Mouse (Mus musculus) embryonic facial prominence, embryonic 11.5 days (tissue): ENCODE results near the gene Ugcg. TPM values are rescaled to one million over a fixed set of nuclear protein-coding genes. Genes with fewer than 3 reads are reported as not detected.

Experiments used
- ATAC-seq: fragments of 200-750 bp; cut with Nextera tagmentation; replicated peaks from 2 replicates; pipeline ENCODE4 v1.8.0; 2017; ENCODE audit warnings: low read depth; ENCODE audit not compliant: insufficient number of reproducible peaks, low FRiP score, low TSS enrichment
- DNase-seq: peaks from one replicate; pipeline ENCODE4 v3.0.0-alpha.2; 2015; ENCODE audit warnings: low spot score
- H3K27ac ChIP-seq: fragments of 300-500 bp; sonication (generic); replicated peaks from 2 replicates; pipeline ENCODE4 v1.5.1; 2014; ENCODE audit warnings: mild to moderate bottlenecking, low read depth, low read length, control low read depth
- H3K27me3 ChIP-seq: fragments of 300-500 bp; sonication (generic); 2 replicates; pipeline ENCODE4 v1.6.1; 2014; ENCODE audit warnings: mild to moderate bottlenecking, low read length, moderate library complexity, mixed read lengths; ENCODE audit not compliant: control insufficient read depth, insufficient read depth
- H3K36me3 ChIP-seq: fragments of 300-500 bp; sonication (generic); replicated peaks from 2 replicates; pipeline ENCODE4 v1.6.1; 2014; ENCODE audit warnings: low read depth, mild to moderate bottlenecking, low read length, moderate library complexity, mixed read lengths; ENCODE audit not compliant: control insufficient read depth, insufficient read depth
- H3K4me1 ChIP-seq: fragments of 300-500 bp; sonication (generic); 2 replicates; pipeline ENCODE4 v1.6.1; 2014; ENCODE audit warnings: low read length, mixed read lengths; ENCODE audit not compliant: control insufficient read depth, insufficient read depth
- H3K4me2 ChIP-seq: fragments of 300-500 bp; sonication (generic); 2 replicates; pipeline ENCODE4 v1.6.1; 2014; ENCODE audit warnings: low read depth, mild to moderate bottlenecking, control low read depth, low read length, moderate library complexity
- H3K4me3 ChIP-seq: fragments of 300-500 bp; sonication (generic); 2 replicates; pipeline ENCODE4 v1.5.1; 2014; ENCODE audit warnings: low read depth, low read length, control low read depth
- H3K9ac ChIP-seq: fragments of 300-500 bp; sonication (generic); replicated peaks from 2 replicates; pipeline ENCODE4 v1.6.1; 2014; ENCODE audit warnings: mild to moderate bottlenecking, control low read depth, low read length
- H3K9me3 ChIP-seq: fragments of 300-500 bp; sonication (generic); replicated peaks from 2 replicates; pipeline ENCODE4 v1.6.1; 2016; ENCODE audit warnings: mild to moderate bottlenecking, low read length, inconsistent platforms, mixed read lengths; ENCODE audit not compliant: control insufficient read depth
- WGBS: fragments of 180-500 bp; shearing (Covaris S2); extraction: QIAGEN DNeasy Blood & Tissue Kit; methylation state at CpG from one replicate; pipeline ENCODE4 v1.1.7; 2014; 5-methylcytosine and 5-hydroxymethylcytosine counted together
- polyA plus RNA-seq: library from polyadenylated mRNA; unstranded; fragments of >200 nt; fragmentation: Nextera tagmentation; extraction: Ambion mirVana; gene quantifications from 2 replicates; pipeline ENCODE4 v1.2.1, GENCODE M21; 2014

The Ugcg gene
- polyA plus RNA-seq, 1 experiment from 2014 or later, result 11.8 TPM

GRCm38 (mm10) chr4:59164034-59164433 lies 25.0 kb upstream of the Ugcg start:
- Histone ChIP-seq H3K9me3 (no peaks in the 10 kb centered on the region), H3K4me3 (no peak overlapping the region), H3K36me3 (no peaks in the 10 kb centered on the region), H3K4me1 (no peaks in the 10 kb centered on the region), H3K27me3 (no peaks in the 10 kb centered on the region), H3K27ac (no peak overlapping the region), H3K4me2 (no peak overlapping the region), H3K9ac (no peak overlapping the region)
- ATAC-seq (no peak), DNase-seq (no peak)
- WGBS, result 75% methylated on average over 2 of the region's 2 CpGs

- H3K36me3 ChIP-seq, result no peaks in the 10 kb centered on the region
- H3K27ac ChIP-seq, result no peak overlapping the region
- DNase-seq, result no peak
- no peaks in the 10 kb centered on the region for H3K9me3 ChIP-seq
- H3K4me1 ChIP-seq, result no peaks in the 10 kb centered on the region
- no peak for ATAC-seq
- H3K9ac ChIP-seq, result no peak overlapping the region
- no peaks in the 10 kb centered on the region for H3K27me3 ChIP-seq
- 89% methylated on average over 2 of the region's 2 CpGs for WGBS
- no peak overlapping the region for H3K4me2 ChIP-seq
- no peak overlapping the region for H3K4me3 ChIP-seq
These were observed 21.7 kb upstream of the Ugcg start for GRCm38 (mm10) chr4:59167251-59167847.

GRCm38 (mm10) chr4:59169981-59170380 lies 19.1 kb upstream of the Ugcg start:
- no peaks in the 10 kb centered on the region for H3K27me3 ChIP-seq
- no peak overlapping the region for H3K27ac ChIP-seq
- ATAC-seq, result no peak
- no peak overlapping the region for H3K9ac ChIP-seq
- no peak overlapping the region for H3K4me3 ChIP-seq
- no peak for DNase-seq
- 71% methylated on average over 5 of the region's 5 CpGs for WGBS
- H3K4me1 ChIP-seq, result no peaks in the 10 kb centered on the region
- H3K36me3 ChIP-seq, result no peaks in the 10 kb centered on the region
- H3K9me3 ChIP-seq, result no peaks in the 10 kb centered on the region
- H3K4me2 ChIP-seq, result no peak overlapping the region

- DNase-seq (no peak), ATAC-seq (no peak; the same call in 1 of the 2 replicates)
- no peaks in the 10 kb centered on the region for H3K27me3 ChIP-seq
- H3K4me2 ChIP-seq, result no peak overlapping the region
- WGBS, result 43% methylated on average over 2 of the region's 2 CpGs
- no peaks in the 10 kb centered on the region for H3K4me1 ChIP-seq
- H3K9ac ChIP-seq, result no peak overlapping the region
- H3K4me3 ChIP-seq, result no peak overlapping the region
- H3K9me3 ChIP-seq, result no peaks in the 10 kb centered on the region
- H3K36me3 ChIP-seq, result no peaks in the 10 kb centered on the region
- no peak overlapping the region for H3K27ac ChIP-seq
These were observed 16.4 kb upstream of the Ugcg start for GRCm38 (mm10) chr4:59172616-59173015.

- Histone ChIP-seq H3K27ac (no peak overlapping the region), H3K9me3 (no peaks in the 10 kb centered on the region), H3K9ac (no peak overlapping the region), H3K36me3 (no peaks in the 10 kb centered on the region), H3K4me3 (no peak overlapping the region), H3K27me3 (no peaks in the 10 kb centered on the region), H3K4me2 (no peak overlapping the region), H3K4me1 (no peaks in the 10 kb centered on the region)
- 82% methylated on average over 2 of the region's 2 CpGs for WGBS
- ATAC-seq, result no peak
- DNase-seq, result no peak
These were observed 15.7 kb upstream of the Ugcg start for GRCm38 (mm10) chr4:59173181-59173922.

GRCm38 (mm10) chr4:59175003-59175402 lies 14.1 kb upstream of the Ugcg start:
- H3K9me3 ChIP-seq, result no peaks in the 10 kb centered on the region
- WGBS, result 73% methylated on average over 4 of the region's 4 CpGs

GRCm38 (mm10) chr4:59175929-59176328 lies 13.1 kb upstream of the Ugcg start:
- H3K36me3 ChIP-seq, result no peaks in the 10 kb centered on the region
- H3K4me1 ChIP-seq, result no peaks in the 10 kb centered on the region
- no peaks in the 10 kb centered on the region for H3K9me3 ChIP-seq
- H3K4me2 ChIP-seq, result no peak overlapping the region
- no peak overlapping the region for H3K27ac ChIP-seq
- H3K27me3 ChIP-seq, result no peaks in the 10 kb centered on the region
- DNase-seq, result no peak
- no peak overlapping the region for H3K9ac ChIP-seq
- H3K4me3 ChIP-seq, result no peak overlapping the region
- ATAC-seq, result no peak
- WGBS, result 42% methylated on average over 6 of the region's 6 CpGs

More at GRCm38 (mm10) chr4:59175003-59175402, 14.1 kb upstream of the Ugcg start:
- Histone ChIP-seq H3K9ac (no peak overlapping the region), H3K36me3 (no peaks in the 10 kb centered on the region), H3K27ac (no peak overlapping the region), H3K4me2 (no peak overlapping the region), H3K4me3 (no peak overlapping the region), H3K4me1 (no peaks in the 10 kb centered on the region), H3K27me3 (no peaks in the 10 kb centered on the region)
- ATAC-seq (no peak), DNase-seq (no peak)

- Histone ChIP-seq H3K27ac (no peak overlapping the region), H3K4me2 (no peak overlapping the region), H3K4me1 (no peaks in the 10 kb centered on the region), H3K4me3 (no peak overlapping the region), H3K27me3 (no peaks in the 10 kb centered on the region), H3K9ac (no peak overlapping the region), H3K36me3 (no peaks in the 10 kb centered on the region), H3K9me3 (no peaks in the 10 kb centered on the region)
- ATAC-seq, result no peak
- WGBS, result 88% methylated on average over 2 of the region's 2 CpGs
- no peak for DNase-seq
These were observed 11.5 kb upstream of the Ugcg start for GRCm38 (mm10) chr4:59177566-59177965.
